Mouse (Mus musculus) liver, postnatal 0 days (tissue): ENCODE data around the gene Wdr5b.

Source experiments
- CTCF ChIP-seq: sonication (generic); IDR thresholded peaks from 2 replicates; pipeline ENCODE4 v1.5.1; 2016; ENCODE audit warnings: antibody characterized with exemption, low read depth
- EP300 ChIP-seq: IDR thresholded peaks from 2 replicates; pipeline ENCODE4 v1.6.1; 2016; ENCODE audit warnings: antibody characterized with exemption, low read depth, mild to moderate bottlenecking

GRCm38 (mm10) chr16:36067694-36068093 lies 26.7 kb downstream of the Wdr5b start:
- 0 out of 2 replicates have a peak, but pooled peaks have one; percentile 3 for TF ChIP-seq CTCF
- TF ChIP-seq EP300: no peak
